Mouse (Mus musculus) adrenal gland, postnatal 36 days (tissue): ENCODE measurements at regions not wholly inside any gene's neighbourhood (a gene's known extent, or its start where the extent isn't known, plus 50 kb on each side); places are given as distances from the start of the nearest gene placed in this dataset.

Experiments
- DNase-seq, 2 experiments: peaks; one replicate each; pipeline ENCODE4 v3.0.0; 2021; ENCODE audit warnings: mixed read lengths in 1 of 2

- no peak for DNase-seq
These were observed 938.1 kb downstream of the 4930444P10Rik start for GRCm38 (mm10) chr1:15155046-15155445.

GRCm38 (mm10) chr1:15153952-15154351, 939.2 kb downstream of the 4930444P10Rik start:
- DNase-seq, result no peak

- no peak for DNase-seq
These were observed 949.1 kb downstream of the 4930444P10Rik start for GRCm38 (mm10) chr1:15143922-15144591.

- DNase-seq, result no peak
These were observed 974.7 kb downstream of the 4930444P10Rik start for GRCm38 (mm10) chr1:15118462-15118861.

GRCm38 (mm10) chr1:15111420-15111819, 981.7 kb downstream of the 4930444P10Rik start:
- DNase-seq, result no peak

- peak; percentile 39 to 65 for DNase-seq
These were observed 1022.8 kb downstream of the 4930444P10Rik start for GRCm38 (mm10) chr1:15070331-15070730.

- no peak for DNase-seq
These were observed 1059.1 kb downstream of the 4930444P10Rik start for GRCm38 (mm10) chr1:15034047-15034446.

GRCm38 (mm10) chr1:15018460-15018779, 1074.7 kb downstream of the 4930444P10Rik start:
- no peak for DNase-seq

GRCm38 (mm10) chr1:15017689-15018459, 1075.3 kb downstream of the 4930444P10Rik start:
- no peak for DNase-seq

GRCm38 (mm10) chr1:15007663-15008344, 1085.3 kb downstream of the 4930444P10Rik start:
- DNase-seq, result no peak

- DNase-seq, result no peak
These were observed 1097.8 kb downstream of the 4930444P10Rik start for GRCm38 (mm10) chr1:14995348-14995747.

GRCm38 (mm10) chr1:14980093-14980711, 1112.9 kb downstream of the 4930444P10Rik start:
- peak; percentile 16 to 19 for DNase-seq
